Mouse (Mus musculus) retina, embryonic 14.5 days (tissue): ENCODE data around the gene Lrrc31.

ENCODE experiments used
- DNase-seq: peaks from one replicate; pipeline ENCODE4 v3.0.0-alpha.2; 2015; ENCODE audit warnings: low spot score

Lrrc31 gene

GRCm38 (mm10) chr3:30687216-30687615 lies 12.4 kb downstream of the Lrrc31 start:
- DNase-seq: no peak

- DNase-seq: no peak
These were observed 16.5 kb downstream of the Lrrc31 start for GRCm38 (mm10) chr3:30683190-30683589.

- DNase-seq: no peak
These were observed 41.2 kb downstream of the Lrrc31 start for GRCm38 (mm10) chr3:30658486-30658885.

- no peak for DNase-seq
These were observed 43.7 kb downstream of the Lrrc31 start for GRCm38 (mm10) chr3:30655937-30656336.

GRCm38 (mm10) chr3:30650062-30650841 lies 49.4 kb downstream of the Lrrc31 start:
- peak; percentile 44 for DNase-seq

GRCm38 (mm10) chr3:30648466-30648865 lies 51.2 kb downstream of the Lrrc31 start:
- no peak for DNase-seq

GRCm38 (mm10) chr3:30647440-30648090 lies 52.1 kb downstream of the Lrrc31 start, which contains the start of gene Lrrc34:
Lrrc34 (minus strand) TSS chr3:30647869.
- DNase-seq: peak; percentile 81

GRCm38 (mm10) chr3:30646761-30647160 lies 52.9 kb downstream of the Lrrc31 start:
- peak; percentile 6 for DNase-seq

GRCm38 (mm10) chr3:30644207-30644606 lies 55.4 kb downstream of the Lrrc31 start, which contains the start of gene Lrriq4:
Lrriq4 (plus strand) TSS chr3:30644507.
- no peak for DNase-seq

GRCm38 (mm10) chr3:30635629-30636028 lies 64.0 kb downstream of the Lrrc31 start:
- no peak for DNase-seq

GRCm38 (mm10) chr3:30633681-30634080 lies 66.0 kb downstream of the Lrrc31 start:
- peak; percentile 43 for DNase-seq
